Mouse (Mus musculus) frontal cortex, postnatal 25 days (tissue): ENCODE results near the gene Isca1.
"Not testable (repeated sequence)": the region's sequence is repeated elsewhere in the genome, so short reads cannot be mapped to it uniquely, and the experiment has no call there.

Experiments
- DNase-seq, 2 experiments: peaks; one replicate each; pipeline ENCODE4 v3.0.0; 2022; ENCODE audit warnings: low spot score in 2 of 2

Isca1 gene

GRCm38 (mm10) chr13:59746711-59747110, 22.9 kb downstream of the Isca1 start, which contains the start of gene 1700014D04Rik:
TSS of gene 1700014D04Rik (minus strand) at chr13:59746752.
- peak in 1 of 2 experiments; percentile 46 for DNase-seq

GRCm38 (mm10) chr13:59746164-59746563, 23.4 kb downstream of the Isca1 start:
- no peak for DNase-seq

DNA sequence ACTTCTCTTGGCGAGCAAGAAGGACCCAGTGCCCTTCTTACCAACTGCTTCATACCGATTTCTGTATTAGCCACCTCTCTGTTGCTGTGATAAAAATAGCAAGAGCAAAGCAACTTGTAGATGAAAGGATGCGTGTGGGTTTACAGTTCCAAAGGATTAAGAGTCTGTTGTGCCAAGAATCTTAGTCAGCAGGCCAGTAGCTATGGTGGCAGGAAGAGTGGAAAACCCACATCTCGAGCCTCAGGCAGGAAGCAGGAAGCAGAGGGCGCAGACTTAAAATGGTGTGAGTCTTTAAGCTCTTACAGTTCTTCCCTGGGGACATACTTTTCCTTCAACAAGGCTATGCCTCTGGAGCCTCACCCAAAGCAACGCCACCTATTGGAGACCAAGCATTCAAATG, 24.1 kb downstream of the Isca1 start:
- DNase-seq = no peak

- no peak for DNase-seq
Measured at GRCm38 (mm10) chr13:59741697-59742096, 27.9 kb downstream of the Isca1 start.

DNA sequence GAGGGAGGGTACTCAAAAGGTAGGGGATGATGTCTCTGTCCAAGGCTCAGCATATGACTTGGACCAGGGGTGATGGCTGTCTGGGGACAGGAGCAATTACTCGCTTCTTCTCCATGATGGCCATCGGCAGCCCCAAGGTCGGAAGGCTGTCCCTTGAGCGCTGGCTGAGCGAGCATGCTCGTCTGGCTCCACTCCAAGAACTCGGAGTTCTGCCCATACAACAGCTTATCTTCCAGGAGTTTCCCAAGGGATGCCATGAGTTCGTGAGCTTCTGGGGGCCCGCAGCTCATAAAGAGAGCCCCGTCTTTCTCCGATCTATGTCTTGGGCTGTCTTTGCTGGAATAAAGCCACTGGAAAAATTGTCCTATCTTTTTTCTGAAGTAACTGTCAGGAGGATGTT, 28.5 kb downstream of the Isca1 start:
- no peak for DNase-seq

DNA sequence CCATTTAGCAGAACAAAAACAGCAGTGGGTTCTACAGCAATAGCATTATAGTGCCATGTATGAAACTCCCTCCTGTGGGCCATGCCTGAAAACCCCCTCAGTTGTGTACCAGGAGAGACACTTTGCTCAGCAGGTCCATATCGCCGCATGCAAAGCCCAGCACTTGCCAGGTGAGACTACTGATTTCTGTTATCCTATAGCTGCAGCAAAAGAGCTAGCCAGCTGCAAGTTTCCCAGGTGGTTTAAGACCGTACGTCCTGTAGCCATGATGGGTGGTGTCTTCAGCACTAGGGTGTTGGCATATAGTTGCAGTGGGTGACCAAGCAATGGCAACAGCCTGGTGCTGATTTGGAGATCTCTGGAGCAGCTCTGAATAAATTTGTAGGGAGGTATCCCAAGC, 30.2 kb downstream of the Isca1 start:
- DNase-seq = no peak

GRCm38 (mm10) chr13:59738455-59738854, 31.2 kb downstream of the Isca1 start:
- DNase-seq = no peak

GRCm38 (mm10) chr13:59735190-59735589, 34.4 kb downstream of the Isca1 start:
- DNase-seq = no peak

DNA sequence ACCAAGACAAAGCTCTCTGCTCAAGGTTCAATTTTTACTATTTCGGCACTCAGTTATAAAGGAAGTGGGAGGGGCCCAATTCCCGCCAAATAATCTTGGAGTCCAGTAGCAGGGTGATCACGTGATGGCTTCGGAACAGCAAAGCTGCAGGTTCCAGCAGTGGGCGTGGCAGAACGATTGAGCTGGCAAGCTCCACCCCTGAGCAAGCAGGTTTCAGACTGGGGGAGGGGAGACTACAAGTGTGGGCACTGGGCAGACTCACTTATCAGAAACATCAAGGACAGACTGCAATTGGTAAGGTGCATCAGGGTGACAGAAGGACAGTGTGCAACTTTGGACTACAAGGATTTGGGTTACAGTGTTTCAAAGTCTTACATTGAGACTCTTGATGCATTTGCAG, 35.3 kb downstream of the Isca1 start:
- DNase-seq = not testable (repeated sequence)

DNA sequence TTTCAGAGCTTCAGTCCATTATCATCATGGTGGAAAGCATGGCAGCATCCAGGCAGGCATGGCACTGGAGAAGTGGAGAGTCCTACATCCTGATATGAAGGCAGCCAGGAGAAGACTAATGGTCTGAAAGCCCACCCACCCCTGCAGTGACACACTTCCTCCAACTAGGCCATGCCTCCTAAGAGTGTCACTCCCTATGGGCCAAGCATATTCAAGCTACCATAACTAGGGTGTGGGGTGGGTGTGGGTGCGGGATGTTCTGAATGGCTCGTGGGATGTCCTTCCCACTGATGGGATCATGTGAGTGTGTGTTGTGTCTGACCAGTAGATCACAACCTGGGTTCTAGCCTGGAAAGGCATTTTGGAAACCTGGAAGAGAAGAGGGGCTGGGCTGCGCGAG, 35.7 kb downstream of the Isca1 start:
- no peak for DNase-seq

DNA sequence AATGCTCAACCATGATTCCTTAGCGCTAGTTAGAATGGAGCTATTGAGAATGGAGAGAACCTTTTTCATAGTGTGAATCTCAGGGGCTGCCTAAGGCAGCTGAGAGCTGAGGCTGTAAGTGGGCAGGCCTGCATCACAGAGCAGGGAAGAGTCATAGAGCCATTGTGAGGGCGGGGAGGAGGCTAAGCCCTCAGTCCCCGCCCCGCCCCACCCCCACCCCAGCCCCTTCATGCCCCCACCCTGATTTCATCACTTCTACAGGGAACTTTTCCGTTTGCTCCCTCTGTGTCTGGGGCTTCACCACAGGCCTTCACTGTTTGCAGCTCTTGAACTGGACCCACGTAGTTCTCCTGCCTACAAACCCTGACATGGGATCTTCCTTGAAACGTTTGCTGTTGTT, 38.0 kb downstream of the Isca1 start, which contains the start of gene Spata31d1d:
TSS of gene Spata31d1d (minus strand) at position 101 of the 400 bp plus-strand sequence.
- DNase-seq = no peak

DNA sequence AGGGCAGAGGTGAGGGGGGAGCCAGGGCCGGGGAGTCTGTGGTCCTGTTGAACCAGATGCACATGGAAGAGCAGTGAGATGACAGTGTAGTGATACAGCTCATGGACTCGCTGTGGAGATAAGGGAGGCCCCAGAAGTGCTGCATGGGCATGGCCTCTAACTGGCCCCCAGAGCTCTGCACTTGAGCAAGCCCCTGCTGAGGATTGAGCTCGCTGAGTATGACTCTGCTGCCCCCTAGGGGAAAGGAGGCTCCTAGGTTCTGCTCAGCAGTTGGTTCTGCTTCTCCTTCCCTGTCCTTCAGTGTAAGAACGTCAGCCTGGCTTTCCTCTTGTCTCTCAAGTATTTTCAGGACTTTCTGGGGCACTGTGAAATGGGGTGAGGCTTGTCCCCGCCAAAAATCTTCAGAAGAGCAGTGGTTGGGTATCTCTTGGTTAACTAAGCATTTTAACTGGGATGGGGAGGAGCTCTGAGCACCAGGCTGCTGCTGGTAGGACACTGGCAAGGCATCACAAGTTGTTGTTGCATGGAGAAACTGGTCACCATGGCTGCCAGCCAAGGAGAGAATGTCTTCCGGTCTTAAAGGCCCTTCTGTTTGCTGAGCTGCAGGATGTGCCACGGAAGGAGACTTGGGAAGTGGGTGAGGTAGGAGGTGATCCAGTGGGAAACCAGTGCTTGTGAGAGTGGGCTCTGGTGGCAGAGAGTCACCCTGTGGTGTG, 41.1 kb downstream of the Isca1 start:
- DNase-seq = peak; percentile 60 to 76

GRCm38 (mm10) chr13:59726139-59726867, 43.3 kb downstream of the Isca1 start:
- no peak for DNase-seq

- not testable (repeated sequence) for DNase-seq
Measured at GRCm38 (mm10) chr13:59722089-59722488, 47.5 kb downstream of the Isca1 start.

GRCm38 (mm10) chr13:59719475-59719874, 50.1 kb downstream of the Isca1 start:
- no peak for DNase-seq

DNA sequence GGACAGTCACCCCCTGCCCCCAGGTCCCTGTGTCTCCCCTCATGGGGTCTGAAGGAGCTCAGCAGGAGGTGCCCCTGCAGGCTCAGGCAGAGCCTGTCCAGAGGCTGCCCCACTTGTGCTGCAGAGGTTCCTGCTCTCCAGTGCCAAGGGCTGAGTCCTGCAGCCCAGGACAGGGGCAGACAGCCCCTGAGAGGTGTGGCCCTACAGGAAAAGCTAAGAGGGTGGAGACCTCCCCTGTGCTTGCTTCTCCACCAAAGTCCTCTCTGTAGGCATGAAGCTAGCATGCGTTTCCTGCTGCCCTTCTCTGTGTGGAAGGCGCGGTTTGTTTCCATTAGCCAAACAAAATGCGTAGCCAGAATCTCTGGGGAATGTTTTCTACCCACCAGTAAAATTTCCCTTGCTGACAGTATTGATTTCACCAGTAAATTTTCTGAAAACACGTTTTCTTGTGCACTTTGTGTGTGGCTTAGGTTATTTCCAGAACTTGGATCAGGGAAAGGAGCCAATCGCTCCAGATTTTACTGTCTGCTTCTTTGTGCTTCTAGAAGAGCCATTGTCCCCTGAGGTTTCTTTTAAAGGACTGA, 50.7 kb downstream of the Isca1 start:
- DNase-seq = not testable (repeated sequence)

- no peak for DNase-seq
Measured at GRCm38 (mm10) chr13:59713710-59714109, 55.9 kb downstream of the Isca1 start.

DNA sequence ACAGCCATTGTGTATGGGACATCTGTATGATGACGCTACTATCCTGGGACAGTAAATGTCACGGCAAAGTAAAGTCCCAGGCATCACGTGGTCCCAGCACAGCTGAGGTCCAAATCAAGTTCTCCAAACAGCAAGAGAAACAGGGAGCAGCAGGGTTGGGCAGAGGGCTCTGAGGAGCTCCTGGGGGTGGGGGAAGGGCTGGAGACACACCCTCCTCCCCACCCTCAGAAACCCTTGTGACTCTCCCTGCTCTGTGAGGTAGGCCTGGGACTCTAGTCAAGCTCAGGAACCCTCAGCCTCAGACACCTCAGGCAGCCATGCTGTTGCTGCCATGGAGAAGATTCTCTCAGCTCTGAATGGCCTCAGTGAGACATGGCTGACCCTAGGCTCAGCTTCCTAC, 57.6 kb downstream of the Isca1 start, which contains the start of gene Spata31d1b:
TSS of gene Spata31d1b (plus strand) at position 301 of the 400 bp plus-strand sequence.
- DNase-seq = not testable (repeated sequence)

DNA sequence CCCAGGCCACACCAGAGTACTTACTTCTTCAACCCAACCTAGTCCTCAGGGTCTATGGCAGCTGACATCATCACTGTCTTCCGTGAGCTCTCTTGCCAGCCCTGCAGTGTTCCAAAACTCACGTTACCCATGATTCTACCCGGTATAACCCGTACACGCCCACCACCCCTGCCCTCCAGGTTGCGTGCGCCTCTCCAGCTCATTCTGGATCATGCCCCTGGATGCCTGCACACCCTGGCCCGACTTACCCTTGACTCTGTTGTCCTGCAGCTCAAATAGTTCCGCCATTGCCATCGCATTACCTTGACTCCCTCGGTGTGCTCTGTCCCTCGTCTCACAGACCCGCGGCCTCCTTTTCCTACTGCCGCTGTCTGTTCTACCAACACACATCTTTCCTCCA, 59.4 kb downstream of the Isca1 start, which contains the start of gene Spata31d1a:
TSS of gene Spata31d1a (minus strand) at position 101 of the 400 bp plus-strand sequence.
- DNase-seq = no peak
